Mouse (Mus musculus) spleen, postnatal 14 days (tissue): ENCODE results near the gene Ckap5.

Experiments used
- DNase-seq, 2 experiments: peaks; one replicate each; pipeline ENCODE4 v3.0.0; 2021 to 2022; ENCODE audit warnings: low spot score in 2 of 2

The Ckap5 gene

DNA sequence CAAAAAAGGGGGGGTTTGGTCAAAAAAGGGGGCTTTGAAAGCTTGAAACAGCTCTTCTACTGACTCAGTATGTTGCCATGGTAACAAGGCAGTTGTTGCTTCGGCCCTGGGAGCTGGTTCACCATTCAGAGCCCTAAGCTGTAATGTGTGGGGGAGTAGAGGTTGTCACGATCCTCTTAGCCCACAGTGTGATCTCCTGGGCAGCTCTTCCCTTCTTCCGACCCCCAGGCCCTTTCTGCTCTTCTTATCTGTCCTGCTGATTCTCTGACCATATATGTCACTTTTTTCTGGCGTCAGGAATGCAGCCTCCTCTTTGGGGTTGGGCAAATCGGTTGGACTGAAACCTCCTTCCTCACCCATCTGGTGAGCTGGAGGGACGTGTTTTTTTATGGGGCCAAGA is 126.3 kb downstream of the Ckap5 start:
- no peak for DNase-seq

DNA sequence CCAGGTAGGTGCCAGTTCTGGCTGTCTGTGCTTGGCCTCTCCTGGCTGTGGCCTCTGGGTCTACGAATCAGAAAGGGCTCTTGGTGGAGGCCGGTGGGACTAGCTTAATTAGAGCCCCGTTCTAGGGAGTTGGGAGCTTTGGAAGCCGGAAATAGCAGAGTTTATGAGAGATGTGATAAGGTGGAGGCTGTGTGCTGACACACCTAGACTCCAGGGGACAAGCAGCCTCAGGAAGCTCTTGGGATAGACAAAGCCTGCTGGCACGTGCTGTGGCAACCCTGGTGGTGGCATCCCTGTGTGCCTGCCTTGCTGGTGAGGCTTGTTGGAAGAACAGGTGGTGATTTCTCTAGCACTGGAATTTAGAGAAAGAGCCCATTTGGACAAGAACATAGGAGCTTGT is 128.8 kb downstream of the Ckap5 start:
- DNase-seq: no peak

DNA sequence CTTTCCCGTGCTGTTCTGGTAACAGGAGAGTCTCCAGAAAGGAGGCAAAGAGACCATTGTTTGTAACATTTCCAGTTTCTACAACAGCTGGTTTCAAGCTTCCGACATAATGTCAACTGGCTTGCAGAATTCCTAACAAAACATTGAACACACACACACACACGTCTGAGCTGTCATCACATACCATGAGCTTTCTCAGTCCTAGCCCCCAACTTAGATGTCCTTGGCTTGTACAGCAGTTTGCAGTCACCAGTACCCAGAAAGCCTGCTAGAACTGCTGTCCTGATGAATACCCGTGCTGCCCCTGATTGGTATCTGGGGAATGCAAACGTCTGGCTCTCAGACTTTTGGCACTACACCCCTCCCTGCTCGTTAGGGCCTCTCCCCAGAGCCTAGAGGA is 129.3 kb downstream of the Ckap5 start:
- no peak for DNase-seq

DNA sequence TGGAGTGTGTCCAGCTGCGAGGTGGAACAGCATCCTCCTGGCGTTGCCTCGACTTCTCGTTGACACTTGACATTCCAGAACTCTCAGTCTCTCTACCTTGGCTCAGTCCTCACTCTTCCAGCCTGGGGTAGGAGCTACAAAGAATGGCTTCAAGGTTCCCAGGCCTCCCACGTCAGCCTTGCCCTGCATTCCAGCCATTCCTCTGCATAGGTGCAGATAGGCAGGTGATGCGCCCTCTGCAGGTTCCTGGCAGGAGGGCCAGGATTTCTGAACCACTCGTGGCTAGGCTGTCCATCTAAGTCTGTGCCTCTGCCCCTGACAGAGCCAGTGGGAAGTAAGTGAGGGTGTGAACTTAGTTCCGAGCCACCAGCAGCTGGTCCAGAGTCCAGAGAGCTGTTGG is 130.2 kb downstream of the Ckap5 start:
- no peak for DNase-seq

DNA sequence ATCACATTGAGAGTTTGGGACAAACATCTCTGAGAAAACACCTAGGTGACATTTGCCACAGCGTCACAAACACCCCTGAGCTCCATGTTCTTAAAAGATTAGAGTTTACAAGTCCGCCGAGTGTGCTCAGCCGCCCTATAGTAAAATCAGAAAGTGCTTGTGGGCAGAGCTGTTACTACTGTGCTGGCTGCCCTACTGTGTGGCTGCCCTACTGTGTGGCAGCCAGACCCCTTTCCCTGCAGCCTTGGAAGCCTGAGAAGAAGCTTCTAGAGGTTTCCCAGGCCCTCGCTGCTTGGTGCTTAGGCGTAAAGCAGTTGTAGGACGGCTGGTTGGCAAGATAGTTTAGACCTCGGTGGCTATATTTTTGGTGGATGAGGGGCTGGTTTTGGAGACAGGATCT is 133.1 kb downstream of the Ckap5 start:
- DNase-seq: no peak

DNA sequence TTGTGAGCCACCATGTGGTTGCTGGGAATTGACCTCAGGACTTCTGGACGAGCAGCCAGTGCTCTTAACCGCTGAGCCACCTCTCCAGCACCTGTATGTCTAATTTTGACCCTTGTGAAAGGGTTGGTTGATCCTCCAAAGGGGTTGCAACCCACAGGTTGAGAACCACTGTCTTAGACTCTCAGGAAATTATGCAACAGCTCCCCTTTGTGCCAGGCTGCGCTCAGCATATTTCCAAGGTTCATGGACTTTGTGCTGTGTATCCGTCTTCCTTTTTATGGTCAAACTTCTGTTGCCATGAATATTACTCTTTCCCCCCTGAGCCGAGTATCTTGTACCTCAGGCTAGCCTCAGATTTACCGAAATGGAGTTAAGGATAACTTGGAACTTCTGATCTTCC is 134.4 kb downstream of the Ckap5 start:
- DNase-seq: no peak

DNA sequence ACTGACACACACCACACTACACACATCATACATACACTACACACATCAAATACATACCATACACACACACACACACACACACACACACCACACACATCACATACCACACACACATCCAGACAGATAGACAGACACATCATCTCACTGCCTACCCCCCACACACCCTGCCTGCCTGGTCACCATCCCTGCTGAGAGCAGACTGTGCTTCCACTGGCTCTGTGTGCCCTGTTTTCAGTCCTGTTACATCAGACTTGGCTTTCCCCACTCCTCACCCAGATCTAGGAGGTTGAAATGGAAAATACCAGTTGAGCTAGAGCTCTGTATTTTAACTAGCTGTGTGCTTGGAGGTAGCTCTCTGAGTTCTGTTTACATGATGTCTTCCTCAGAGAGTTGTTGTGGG is 138.2 kb downstream of the Ckap5 start:
- no peak for DNase-seq

DNA sequence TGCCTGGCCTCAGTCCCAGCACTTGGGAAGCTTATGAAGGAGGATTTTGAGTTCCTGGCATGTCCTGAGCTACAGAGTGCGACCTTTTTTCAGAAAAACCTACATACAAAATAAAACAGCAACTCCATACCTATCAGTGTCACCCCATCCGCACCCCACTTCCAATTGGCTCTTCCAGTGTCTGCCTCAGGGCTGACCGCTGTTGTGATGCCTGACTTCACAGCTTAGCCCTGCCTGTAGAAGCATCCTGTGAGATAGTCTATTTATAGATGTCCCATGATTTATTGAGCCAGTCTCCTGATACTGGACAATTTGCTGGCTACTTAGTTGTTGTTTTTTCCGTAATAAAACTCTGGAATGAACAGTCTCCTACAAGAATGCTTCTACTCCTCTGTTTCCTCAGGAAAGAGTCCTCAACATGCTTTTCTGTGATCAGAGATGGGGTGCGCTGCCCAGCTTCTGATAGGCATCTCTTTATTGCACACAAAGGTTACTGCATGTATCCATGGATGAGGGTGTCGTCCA is 139.9 kb downstream of the Ckap5 start:
- DNase-seq: no peak

DNA sequence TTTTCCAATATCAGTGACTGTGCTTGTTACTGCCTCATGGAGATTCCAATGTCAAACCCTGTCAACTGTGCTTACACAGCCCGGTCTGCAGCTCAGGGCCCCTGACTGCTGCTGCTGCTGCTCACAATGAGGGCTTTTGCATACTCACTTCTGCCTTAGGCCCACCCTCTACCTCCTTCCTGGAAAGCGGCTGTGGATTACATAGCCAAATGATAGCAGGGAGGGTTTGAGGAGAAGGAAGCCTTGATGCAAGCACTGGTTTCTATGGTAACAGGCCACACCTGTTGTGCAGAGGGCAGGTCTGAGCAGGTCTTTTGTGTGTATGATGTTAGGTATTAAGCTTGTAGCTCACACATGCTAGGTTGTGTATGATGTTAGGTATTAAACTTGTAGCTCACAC is 141.2 kb downstream of the Ckap5 start:
- no peak for DNase-seq

DNA sequence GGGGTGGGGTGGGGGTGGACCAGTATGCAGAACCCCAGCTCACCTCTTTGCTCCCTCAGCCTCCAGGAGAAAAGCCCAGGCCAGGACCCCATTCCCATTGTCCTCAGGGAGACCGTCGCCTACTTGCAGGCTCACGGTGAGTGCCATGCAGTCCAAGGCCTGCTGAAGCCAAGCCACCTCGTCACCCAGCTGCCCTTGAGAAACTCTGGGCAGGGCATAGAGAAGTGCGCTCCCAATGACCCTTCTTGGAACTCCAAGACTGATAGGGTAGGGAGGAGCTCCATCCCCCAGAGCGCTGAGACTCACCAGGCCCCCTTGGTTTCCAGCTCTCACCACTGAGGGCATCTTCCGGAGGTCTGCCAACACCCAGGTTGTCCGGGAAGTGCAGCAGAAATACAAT is 142.8 kb downstream of the Ckap5 start:
- no peak for DNase-seq

DNA sequence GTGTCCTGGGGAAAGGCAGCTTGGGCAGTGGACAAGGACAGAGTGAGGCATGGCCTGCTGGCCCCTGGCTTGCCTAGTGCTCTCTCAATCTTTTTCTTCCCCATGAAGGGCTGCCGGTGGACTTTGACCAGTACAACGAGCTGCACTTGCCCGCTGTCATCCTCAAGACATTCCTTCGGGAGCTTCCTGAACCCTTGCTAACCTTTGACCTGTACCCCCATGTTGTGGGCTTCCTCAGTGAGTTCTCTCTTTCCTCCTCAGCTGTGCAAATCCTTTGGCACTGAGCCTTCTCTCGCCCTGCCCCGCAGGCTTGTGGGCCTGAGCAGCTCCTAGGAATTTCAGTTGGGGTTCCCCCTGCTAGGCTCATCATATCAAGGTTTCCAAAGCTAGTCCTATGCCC is 143.5 kb downstream of the Ckap5 start:
- DNase-seq: no peak
